Mouse (Mus musculus) midbrain, embryonic 12.5 days (tissue): ENCODE results near the gene Clasp2. TPM values are rescaled to one million over a fixed set of nuclear protein-coding genes. Genes with fewer than 3 reads are reported as not detected.
A peak's percentile ranks its signal among the peaks of the same experiment; 100 is the strongest.

Experiments used
- ATAC-seq: fragments of 200-750 bp; cut with Nextera tagmentation; 2 replicates; pipeline ENCODE4 v1.8.0; 2017; ENCODE audit warnings: low read depth, moderate TSS enrichment, moderate library complexity; ENCODE audit not compliant: low FRiP score
- H3K27ac ChIP-seq: fragments of 300-500 bp; sonication (generic); replicated peaks from 2 replicates; pipeline ENCODE4 v1.5.1; 2016; ENCODE audit warnings: mild to moderate bottlenecking
- H3K27me3 ChIP-seq: fragments of 300-500 bp; sonication (generic); 2 replicates; pipeline ENCODE4 v1.6.1; 2016; ENCODE audit warnings: mild to moderate bottlenecking
- H3K36me3 ChIP-seq: fragments of 300-500 bp; sonication (generic); 2 replicates; pipeline ENCODE4 v1.6.1; 2016
- H3K4me1 ChIP-seq: fragments of 300-500 bp; sonication (generic); 2 replicates; pipeline ENCODE4 v1.6.1; 2016
- H3K4me2 ChIP-seq: fragments of 300-500 bp; sonication (generic); replicated peaks from 2 replicates; pipeline ENCODE4 v1.6.1; 2016; ENCODE audit warnings: mild to moderate bottlenecking, moderate library complexity
- H3K4me3 ChIP-seq: fragments of 300-500 bp; sonication (generic); 2 replicates; pipeline ENCODE4 v1.5.1; 2016; ENCODE audit warnings: mild to moderate bottlenecking
- H3K9ac ChIP-seq: fragments of 300-500 bp; sonication (generic); replicated peaks from 2 replicates; pipeline ENCODE4 v1.6.1; 2016; ENCODE audit warnings: mild to moderate bottlenecking, moderate library complexity
- H3K9me3 ChIP-seq: fragments of 300-500 bp; sonication (generic); 2 replicates; pipeline ENCODE4 v1.6.1; 2016; ENCODE audit warnings: mild to moderate bottlenecking
- WGBS: fragments of 180-500 bp; shearing (Covaris S2); methylation state at CpG from one replicate; pipeline ENCODE4 v1.1.7; 2016; 5-methylcytosine and 5-hydroxymethylcytosine counted together
- polyA plus RNA-seq: library from polyadenylated mRNA; unstranded; fragments of >200 nt; fragmentation: Nextera tagmentation; extraction: Ambion mirVana; gene quantifications from 2 replicates; pipeline ENCODE4 v1.2.1, GENCODE M21; 2016

Gene Clasp2
- polyA plus RNA-seq, 1 experiment from 2014 or later: 78.8 TPM

GRCm38 (mm10) chr9:113802734-113803133 is 61.5 kb downstream of the Clasp2 start:
- WGBS: 38% methylated on average over 3 of the region's 3 CpGs
- no peaks in the 10 kb centered on the region for H3K27me3 ChIP-seq
- H3K4me1 ChIP-seq: no peaks in the 10 kb centered on the region; the same call in 1 of the 2 replicates
- no peak overlapping the region for H3K9ac ChIP-seq
- H3K4me3 ChIP-seq: no peak overlapping the region
- no peaks in the 10 kb centered on the region for H3K9me3 ChIP-seq
- no peak overlapping the region for H3K4me2 ChIP-seq
- ATAC-seq: no peak
- no peaks in the 10 kb centered on the region for H3K36me3 ChIP-seq
- H3K27ac ChIP-seq: no peak overlapping the region

- Histone ChIP-seq H3K9me3 (no peaks in the 10 kb centered on the region), H3K36me3 (no peaks in the 10 kb centered on the region), H3K9ac (no peak overlapping the region), H3K27ac (no peak overlapping the region), H3K4me1 (no peaks in the 10 kb centered on the region; the same call in 1 of the 2 replicates), H3K4me3 (no peak overlapping the region), H3K27me3 (no peaks in the 10 kb centered on the region), H3K4me2 (no peak overlapping the region)
- no peak for ATAC-seq
- WGBS: 77% methylated on average over 2 of the region's 2 CpGs
These were observed 62.5 kb downstream of the Clasp2 start for GRCm38 (mm10) chr9:113803751-113804150.

- Histone ChIP-seq H3K9me3 (no peaks in the 10 kb centered on the region), H3K4me3 (no peak overlapping the region), H3K4me1 (no peaks in the 10 kb centered on the region; the same call in 1 of the 2 replicates), H3K27me3 (no peaks in the 10 kb centered on the region), H3K36me3 (no peaks in the 10 kb centered on the region), H3K4me2 (no peak overlapping the region), H3K9ac (no peak overlapping the region), H3K27ac (no peak overlapping the region)
- no peak for ATAC-seq
- WGBS: 100% methylated on average over 1 of the region's 1 CpGs
These were observed 64.1 kb downstream of the Clasp2 start for GRCm38 (mm10) chr9:113805359-113805758.

- Histone ChIP-seq H3K4me2 (no peak overlapping the region), H3K27me3 (no peaks in the 10 kb centered on the region), H3K9ac (no peak overlapping the region), H3K9me3 (no peaks in the 10 kb centered on the region), H3K36me3 (0 out of 2 replicates have a peak, but pooled peaks cover 5% of the 10 kb centered on the region), H3K27ac (no peak overlapping the region), H3K4me3 (no peak overlapping the region), H3K4me1 (no peaks in the 10 kb centered on the region; the same call in 1 of the 2 replicates)
- ATAC-seq: no peak
- 84% methylated on average over 1 of the region's 1 CpGs for WGBS
These were observed 70.1 kb downstream of the Clasp2 start for GRCm38 (mm10) chr9:113811327-113811726.

GRCm38 (mm10) chr9:113811957-113812670 is 70.8 kb downstream of the Clasp2 start:
- Histone ChIP-seq H3K4me2 (peak overlapping the region; percentile 44), H3K4me3 (peak overlapping the region; percentile 39), H3K9ac (peak overlapping the region; percentile 41), H3K4me1 (no peaks in the 10 kb centered on the region; the same call in 1 of the 2 replicates), H3K9me3 (no peaks in the 10 kb centered on the region), H3K36me3 (0 out of 2 replicates have a peak, but pooled peaks cover 5% of the 10 kb centered on the region), H3K27me3 (no peaks in the 10 kb centered on the region), H3K27ac (peak overlapping the region; percentile 81)
- 43% methylated on average over 9 of the region's 9 CpGs for WGBS
- ATAC-seq: peak; percentile 82

GRCm38 (mm10) chr9:113812671-113813001 is 71.4 kb downstream of the Clasp2 start:
- ATAC-seq: no peak
- Histone ChIP-seq H3K27me3 (no peaks in the 10 kb centered on the region), H3K4me2 (peak overlapping the region; percentile 44), H3K4me1 (no peaks in the 10 kb centered on the region; the same call in 1 of the 2 replicates), H3K4me3 (peak overlapping the region; percentile 39), H3K9me3 (no peaks in the 10 kb centered on the region), H3K36me3 (0 out of 2 replicates have a peak, but pooled peaks cover 5% of the 10 kb centered on the region), H3K27ac (0 out of 2 replicates have a peak overlapping the region, but pooled peaks have one; percentile 35), H3K9ac (peak overlapping the region; percentile 41; the same call in 1 of the 2 replicates)
- WGBS: 71% methylated on average over 4 of the region's 4 CpGs

GRCm38 (mm10) chr9:113813086-113813485 is 71.8 kb downstream of the Clasp2 start:
- 0 out of 2 replicates have a peak, but pooled peaks cover 5% of the 10 kb centered on the region for H3K36me3 ChIP-seq
- H3K4me3 ChIP-seq: peak overlapping the region; percentile 23
- no peaks in the 10 kb centered on the region for H3K27me3 ChIP-seq
- no peaks in the 10 kb centered on the region; the same call in 1 of the 2 replicates for H3K4me1 ChIP-seq
- peak overlapping the region; percentile 33 for H3K4me2 ChIP-seq
- 76% methylated on average over 5 of the region's 5 CpGs for WGBS
- peak overlapping the region; percentile 30; the same call in 1 of the 2 replicates for H3K27ac ChIP-seq
- H3K9me3 ChIP-seq: no peaks in the 10 kb centered on the region
- H3K9ac ChIP-seq: no peak overlapping the region
- ATAC-seq: no peak

GRCm38 (mm10) chr9:113815836-113816235 is 74.6 kb downstream of the Clasp2 start:
- 0 out of 2 replicates have a peak, but pooled peaks cover 5% of the 10 kb centered on the region for H3K36me3 ChIP-seq
- no peak overlapping the region for H3K4me3 ChIP-seq
- no peak overlapping the region for H3K9ac ChIP-seq
- H3K27me3 ChIP-seq: no peaks in the 10 kb centered on the region
- 80% methylated on average over 2 of the region's 2 CpGs for WGBS
- no peaks in the 10 kb centered on the region for H3K9me3 ChIP-seq
- ATAC-seq: no peak
- no peak overlapping the region for H3K27ac ChIP-seq
- no peak overlapping the region for H3K4me2 ChIP-seq
- H3K4me1 ChIP-seq: no peaks in the 10 kb centered on the region; the same call in 1 of the 2 replicates

- 74% methylated on average over 1 of the region's 1 CpGs for whole genome bisulfite sequencing
- no peak overlapping the region for H3K4me3 ChIP-seq
- no peaks in the 10 kb centered on the region for H3K27me3 ChIP-seq
- no peaks in the 10 kb centered on the region for H3K4me1 ChIP-seq
- no peaks in the 10 kb centered on the region for H3K36me3 ChIP-seq
- no peak for ATAC-seq
- no peak overlapping the region for H3K9ac ChIP-seq
- no peaks in the 10 kb centered on the region for H3K9me3 ChIP-seq
- no peak overlapping the region for H3K4me2 ChIP-seq
- no peak overlapping the region for H3K27ac ChIP-seq
These were observed 80.9 kb downstream of the Clasp2 start for GRCm38 (mm10) chr9:113822150-113822549.

GRCm38 (mm10) chr9:113828719-113829118 is 87.4 kb downstream of the Clasp2 start:
- no peak overlapping the region for H3K27ac ChIP-seq
- no peaks in the 10 kb centered on the region; the same call in 1 of the 2 replicates for H3K4me1 ChIP-seq
- no peak overlapping the region for H3K4me2 ChIP-seq
- no peaks in the 10 kb centered on the region for H3K27me3 ChIP-seq
- H3K4me3 ChIP-seq: no peak overlapping the region
- WGBS: 83% methylated on average over 9 of the region's 9 CpGs
- no peaks in the 10 kb centered on the region for H3K9me3 ChIP-seq
- ATAC-seq: no peak
- no peaks in the 10 kb centered on the region for H3K36me3 ChIP-seq
- no peak overlapping the region for H3K9ac ChIP-seq

GRCm38 (mm10) chr9:113830219-113830618 is 88.9 kb downstream of the Clasp2 start:
- Histone ChIP-seq H3K36me3 (no peaks in the 10 kb centered on the region), H3K4me3 (no peak overlapping the region), H3K4me2 (no peak overlapping the region), H3K4me1 (no peaks in the 10 kb centered on the region; the same call in 1 of the 2 replicates), H3K9me3 (no peaks in the 10 kb centered on the region), H3K27me3 (no peaks in the 10 kb centered on the region), H3K9ac (no peak overlapping the region), H3K27ac (no peak overlapping the region)
- WGBS: 90% methylated on average over 3 of the region's 3 CpGs
- no peak for ATAC-seq

- Histone ChIP-seq H3K9me3 (no peaks in the 10 kb centered on the region), H3K27ac (no peak overlapping the region), H3K4me1 (no peaks in the 10 kb centered on the region; the same call in 1 of the 2 replicates), H3K36me3 (0 out of 2 replicates have a peak, but pooled peaks cover 3% of the 10 kb centered on the region), H3K9ac (no peak overlapping the region), H3K27me3 (no peaks in the 10 kb centered on the region), H3K4me2 (no peak overlapping the region), H3K4me3 (no peak overlapping the region)
- WGBS: 89% methylated on average over 7 of the region's 7 CpGs
- ATAC-seq: no peak
These were observed 92.2 kb downstream of the Clasp2 start for GRCm38 (mm10) chr9:113833481-113833880.
